Mouse (Mus musculus) small intestine, adult 2 months (tissue): ENCODE data around the gene Prkcg. TPM values are rescaled to one million over a fixed set of nuclear protein-coding genes. Genes with fewer than 3 reads are reported as not detected.

Experiments
- H3K27ac ChIP-seq: fragments of 200-500 bp; 2 replicates; pipeline ENCODE4 v1.5.1; 2012; ENCODE audit warnings: low read depth, low read length, control low read depth, inconsistent platforms; ENCODE audit not compliant: insufficient read depth
- H3K27me3 ChIP-seq: fragments of 200-500 bp; 2 replicates; pipeline ENCODE4 v1.6.1; 2012; ENCODE audit warnings: mild to moderate bottlenecking, moderate library complexity, low read length, inconsistent platforms; ENCODE audit not compliant: control insufficient read depth, insufficient read depth
- H3K36me3 ChIP-seq: fragments of 200-500 bp; 2 replicates; pipeline ENCODE4 v1.6.1; 2012; ENCODE audit warnings: mild to moderate bottlenecking, low read length, control low read depth, inconsistent platforms; ENCODE audit not compliant: control insufficient read depth, insufficient read depth
- H3K4me1 ChIP-seq: fragments of 200-500 bp; 2 replicates; pipeline ENCODE4 v1.6.1; 2012; ENCODE audit warnings: low read length, inconsistent platforms, mixed read lengths; ENCODE audit not compliant: control insufficient read depth, insufficient read depth, insufficient read length
- H3K4me3 ChIP-seq: fragments of 200-500 bp; 2 replicates; pipeline ENCODE4 v1.5.1; 2012; ENCODE audit warnings: low read depth, mild to moderate bottlenecking, control low read depth, inconsistent platforms, low read length, moderate library complexity
- CTCF ChIP-seq: fragments of 200-500 bp; IDR thresholded peaks from 2 replicates; pipeline ENCODE4 v1.5.1; 2012; ENCODE audit warnings: low read depth, mild to moderate bottlenecking, control low read depth, inconsistent platforms, low read length, moderate library complexity, mixed read lengths; ENCODE audit not compliant: insufficient replicate concordance, insufficient read length; ENCODE audit errors: extremely low read depth
- POLR2A ChIP-seq: fragments of 200-500 bp; IDR thresholded peaks from 2 replicates; pipeline ENCODE4 v1.6.1; 2012; ENCODE audit warnings: low read depth, mild to moderate bottlenecking, control low read depth, inconsistent platforms, low read length, moderate library complexity
- WGBS: fragments of 180-500 bp; shearing (Covaris S2); methylation state at CpG from one replicate; pipeline ENCODE4 v1.1.7; 2018; 5-methylcytosine and 5-hydroxymethylcytosine counted together
- polyA plus RNA-seq: library from polyadenylated mRNA; depleted of rRNA; stranded (reverse); fragments of >200 nt; gene quantifications from 2 replicates; pipeline ENCODE4 v1.2.3, GENCODE M21; 2012; rRNA removed

Gene Prkcg
- polyA plus RNA-seq, 1 experiment, result 1.0 TPM

DNA sequence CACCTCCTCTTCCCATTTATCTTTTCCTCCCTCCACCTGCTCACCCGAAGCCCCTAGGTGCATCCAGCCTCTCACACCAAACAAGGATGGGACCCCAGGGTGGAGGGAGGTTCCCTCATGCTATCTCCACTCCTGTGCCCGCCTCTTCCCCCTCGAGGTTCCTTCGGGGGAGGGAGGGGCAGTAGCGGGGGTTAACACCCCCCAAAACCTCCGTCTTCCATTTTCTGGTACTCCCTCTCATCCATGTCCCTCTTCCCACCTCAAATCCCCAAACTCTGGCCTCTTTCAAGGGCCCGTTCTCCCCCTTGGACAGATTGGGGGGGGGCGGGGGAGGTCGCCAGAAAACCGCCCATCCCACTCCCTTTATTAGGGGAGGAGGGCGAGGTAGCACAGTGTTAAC is 78.6 kb downstream of the Prkcg start:
- H3K36me3 ChIP-seq, result no peaks in the 10 kb centered on the region
- no peaks in the 10 kb centered on the region for H3K4me1 ChIP-seq
- H3K27ac ChIP-seq, result no peak overlapping the region
- TF ChIP-seq CTCF, result no peak
- no peak for TF ChIP-seq POLR2A
- no peak overlapping the region for H3K4me3 ChIP-seq
- WGBS, result 10% methylated on average over 10 of the region's 11 CpGs
- peaks cover 10% of the 10 kb centered on the region; the same call in 1 of the 2 replicates for H3K27me3 ChIP-seq

DNA sequence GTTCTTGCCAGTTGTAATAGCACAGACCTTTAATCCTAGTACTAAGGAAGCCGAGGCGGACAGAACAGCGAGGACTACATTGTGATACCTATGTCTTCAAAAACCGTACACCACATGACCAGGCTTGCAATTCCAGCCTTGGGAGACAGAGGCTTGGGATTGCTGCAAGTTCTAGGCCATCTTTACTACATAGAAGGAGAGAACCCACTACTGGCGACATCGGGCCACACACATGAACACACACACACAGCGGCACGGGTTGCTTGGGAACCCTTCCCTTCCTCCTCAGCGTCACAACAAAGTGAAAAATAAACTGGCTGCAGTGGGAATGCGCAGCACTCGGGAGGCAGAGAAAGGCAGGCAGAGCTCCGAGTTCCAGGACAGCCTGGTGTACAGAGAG is 79.3 kb downstream of the Prkcg start:
- Histone ChIP-seq H3K27ac (no peak overlapping the region), H3K36me3 (no peaks in the 10 kb centered on the region), H3K27me3 (peaks cover 10% of the 10 kb centered on the region; the same call in 1 of the 2 replicates), H3K4me3 (no peak overlapping the region), H3K4me1 (no peaks in the 10 kb centered on the region)
- 26% methylated on average over 12 of the region's 12 CpGs for WGBS
- no peak for TF ChIP-seq POLR2A

DNA sequence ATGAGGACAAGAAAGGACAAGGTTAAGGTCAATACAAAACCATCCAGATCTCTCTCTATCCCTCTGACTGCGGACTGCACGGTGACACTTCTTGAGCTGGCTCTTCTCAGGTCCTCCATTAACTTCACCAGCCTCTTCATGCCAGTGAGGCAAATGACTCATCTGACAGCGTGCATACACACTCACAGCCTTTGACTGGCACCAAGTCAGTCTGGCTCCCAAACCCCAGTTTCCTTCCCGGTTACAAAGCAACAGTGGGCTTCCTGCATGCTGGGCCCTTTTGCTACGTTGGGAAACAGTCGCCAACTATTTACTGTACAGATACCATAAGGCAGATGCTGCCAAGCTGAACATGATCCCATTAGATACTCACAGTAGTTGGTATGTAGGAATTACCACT is 80.2 kb downstream of the Prkcg start:
- H3K27ac ChIP-seq, result no peak overlapping the region
- no peak overlapping the region for H3K4me3 ChIP-seq
- H3K27me3 ChIP-seq, result peaks cover 10% of the 10 kb centered on the region; the same call in 1 of the 2 replicates
- no peaks in the 10 kb centered on the region for H3K36me3 ChIP-seq
- TF ChIP-seq CTCF (no peak), POLR2A (no peak)
- 66% methylated on average over 6 of the region's 6 CpGs for WGBS
- no peaks in the 10 kb centered on the region for H3K4me1 ChIP-seq

DNA sequence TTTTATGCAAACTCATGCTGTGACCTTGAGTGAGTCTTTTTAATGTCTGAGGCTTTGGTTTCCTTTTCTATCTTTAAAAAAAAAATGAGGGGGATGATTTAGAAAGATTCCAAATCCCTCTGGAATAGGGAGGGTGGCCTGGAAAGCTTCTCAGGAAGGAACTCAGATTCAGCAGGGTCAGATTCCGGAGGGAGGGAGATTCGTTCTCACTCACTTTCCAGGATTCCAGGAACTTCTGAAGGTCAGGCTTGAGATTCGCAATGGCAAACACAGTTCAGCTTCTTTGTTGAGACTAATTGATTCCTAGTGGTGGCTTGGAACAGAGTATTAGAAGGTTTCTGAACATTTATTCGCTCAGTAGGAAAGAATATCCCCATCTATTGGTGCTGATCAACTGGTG is 81.4 kb downstream of the Prkcg start:
- WGBS, result 43% methylated on average over 4 of the region's 4 CpGs
- Histone ChIP-seq H3K36me3 (no peaks in the 10 kb centered on the region), H3K27ac (no peak overlapping the region), H3K4me1 (no peaks in the 10 kb centered on the region), H3K27me3 (peaks cover 10% of the 10 kb centered on the region; the same call in 1 of the 2 replicates), H3K4me3 (no peak overlapping the region)
- TF ChIP-seq POLR2A, result no peak
- TF ChIP-seq CTCF, result no peak

DNA sequence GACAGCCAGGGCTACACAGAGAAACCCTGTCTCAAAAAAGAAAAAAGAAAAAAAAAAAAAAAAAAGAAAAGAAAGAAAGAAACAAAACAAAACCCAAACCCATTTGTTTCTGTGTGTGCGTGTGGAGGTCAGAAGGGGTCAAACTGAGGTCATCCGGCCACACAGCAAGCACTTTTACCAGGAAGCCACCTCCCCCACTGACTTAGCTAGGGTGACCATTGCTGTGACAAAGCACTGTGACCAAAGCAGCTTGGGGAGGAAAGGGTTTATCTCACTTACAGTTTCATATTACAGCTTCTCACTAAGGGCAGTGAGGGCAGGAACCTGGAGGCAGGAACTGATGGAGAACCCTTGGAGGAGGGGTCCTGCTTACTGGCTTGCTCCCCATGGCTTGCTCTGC is 83.4 kb downstream of the Prkcg start:
- H3K27me3 ChIP-seq, result no peaks in the 10 kb centered on the region
- no peak for TF ChIP-seq CTCF
- TF ChIP-seq POLR2A, result no peak
- H3K4me3 ChIP-seq, result no peak overlapping the region
- 81% methylated on average over 2 of the region's 2 CpGs for WGBS
- no peaks in the 10 kb centered on the region for H3K4me1 ChIP-seq
- no peaks in the 10 kb centered on the region for H3K36me3 ChIP-seq
- no peak overlapping the region for H3K27ac ChIP-seq

DNA sequence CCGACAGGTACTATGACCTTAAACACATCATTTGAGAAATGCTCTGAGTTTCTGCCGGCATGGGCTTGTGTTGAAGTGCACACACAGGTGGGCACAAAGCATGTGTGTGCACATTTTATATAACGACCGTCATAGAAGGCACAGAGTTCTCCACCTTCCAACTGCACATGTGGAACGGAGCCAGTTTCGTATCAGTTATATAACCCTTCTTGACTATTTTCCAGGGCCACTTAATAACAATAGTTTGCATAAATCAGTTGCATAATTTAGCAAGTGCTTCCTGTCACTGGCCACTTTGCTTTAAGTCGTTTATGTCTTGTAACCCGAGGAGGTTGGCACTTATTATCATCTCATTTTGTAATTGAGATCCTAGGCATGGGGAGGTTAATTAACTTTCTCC is 84.8 kb downstream of the Prkcg start:
- H3K36me3 ChIP-seq, result no peaks in the 10 kb centered on the region
- H3K27ac ChIP-seq, result no peak overlapping the region
- TF ChIP-seq CTCF (no peak), POLR2A (no peak)
- WGBS, result 67% methylated on average over 8 of the region's 8 CpGs
- no peaks in the 10 kb centered on the region for H3K4me1 ChIP-seq
- no peak overlapping the region for H3K4me3 ChIP-seq
- H3K27me3 ChIP-seq, result no peaks in the 10 kb centered on the region

DNA sequence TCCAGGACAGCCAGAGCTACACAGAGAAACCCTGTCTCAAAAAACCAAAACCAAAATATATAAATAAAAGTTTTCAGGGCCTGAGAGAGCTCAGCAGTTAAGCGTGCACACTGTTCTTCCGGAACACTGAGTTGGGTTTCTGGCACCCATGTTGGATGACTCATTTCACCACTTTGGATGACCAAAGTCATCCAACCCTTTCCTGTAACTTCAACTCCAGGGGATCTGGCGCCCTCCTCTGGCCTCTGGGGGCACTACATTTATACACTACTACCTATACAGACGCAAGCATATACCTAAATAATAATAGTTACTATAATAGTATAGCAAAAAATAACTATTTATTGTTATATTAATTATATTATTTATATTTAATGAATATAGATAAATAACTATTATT is 87.9 kb downstream of the Prkcg start:
- WGBS, result 48% methylated on average over 4 of the region's 4 CpGs
- Histone ChIP-seq H3K4me1 (no peaks in the 10 kb centered on the region), H3K27me3 (no peaks in the 10 kb centered on the region), H3K27ac (no peak overlapping the region), H3K4me3 (no peak overlapping the region), H3K36me3 (no peaks in the 10 kb centered on the region)
- TF ChIP-seq CTCF (peak; percentile 51; the same call in 1 of the 2 replicates), POLR2A (no peak)

Other genes with a start within 250 kb of the Prkcg start
- not detected in 2 replicates for gene AU018091, start 120.0 kb upstream of the Prkcg start, polyA plus RNA-seq
- 0.05 and 0.06 TPM in 2 replicates for gene Nlrp12, start 39.4 kb upstream of the Prkcg start, polyA plus RNA-seq
- gene Myadm, start 99 bp upstream of the Prkcg start, polyA plus RNA-seq, result 132 and 142 TPM in 2 replicates
- gene Cacng7, start 43.8 kb downstream of the Prkcg start, polyA plus RNA-seq, result 7.5 and 8.8 TPM in 2 replicates
- gene Cacng8, start 101.5 kb downstream of the Prkcg start, polyA plus RNA-seq, result 0.60 and 0.77 TPM in 2 replicates
- gene Cacng6, start 135.0 kb downstream of the Prkcg start, polyA plus RNA-seq, result 0.04 TPM in 1 of 2 replicates, not detected in the other
- not detected in 2 replicates for gene Tarm1, start 213.4 kb downstream of the Prkcg start, polyA plus RNA-seq